Mouse (Mus musculus) layer of hippocampus, postnatal 25 days (tissue): ENCODE results near the gene Il6ra. TPM values are rescaled to one million over a fixed set of nuclear protein-coding genes. Genes with fewer than 3 reads are reported as not detected.

ENCODE experiments used
- DNase-seq, 2 experiments: peaks; one replicate each; pipeline ENCODE4 v3.0.0; 2022; ENCODE audit warnings: mixed read lengths in 2 of 2, low spot score in 1 of 2; ENCODE audit errors: extremely low spot score in 1 of 2
- total RNA-seq, 2 experiments: library from RNA; stranded (reverse); gene quantifications; 2 replicates each; pipeline ENCODE4 v1.2.3; 2021

Il6ra gene
- total RNA-seq, 2 experiments from 2014 or later, result 4.9 to 5.6 TPM

- peak; percentile 25 to 38 for DNase-seq
These were observed 54.1 kb downstream of the Il6ra start for GRCm38 (mm10) chr3:89858888-89859287.

GRCm38 (mm10) chr3:89858123-89858522, 54.9 kb downstream of the Il6ra start:
- DNase-seq, result no peak

GRCm38 (mm10) chr3:89857353-89857752, 55.6 kb downstream of the Il6ra start:
- DNase-seq, result no peak

DNA sequence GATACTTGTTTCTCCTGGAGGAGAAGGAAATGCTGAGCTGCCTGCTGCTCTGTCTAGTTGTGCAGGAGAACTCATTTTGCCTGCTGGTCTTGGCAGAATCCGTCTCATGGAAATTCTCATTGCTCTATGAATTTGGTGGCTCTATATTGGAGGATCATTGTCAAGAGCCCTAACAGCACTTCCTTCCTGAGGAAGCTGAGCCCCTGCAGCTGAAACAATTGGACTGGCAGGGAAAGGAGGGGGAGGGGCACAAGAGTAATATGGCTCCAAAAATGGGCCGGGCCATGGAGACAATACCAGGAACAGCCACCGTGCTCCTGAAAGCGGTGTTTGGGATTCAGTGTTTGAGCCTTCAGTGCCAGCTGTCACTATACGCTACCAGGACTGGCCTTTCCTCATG, 59.2 kb downstream of the Il6ra start:
- no peak for DNase-seq

- no peak for DNase-seq
These were observed 64.9 kb downstream of the Il6ra start for GRCm38 (mm10) chr3:89848083-89848482.

DNA sequence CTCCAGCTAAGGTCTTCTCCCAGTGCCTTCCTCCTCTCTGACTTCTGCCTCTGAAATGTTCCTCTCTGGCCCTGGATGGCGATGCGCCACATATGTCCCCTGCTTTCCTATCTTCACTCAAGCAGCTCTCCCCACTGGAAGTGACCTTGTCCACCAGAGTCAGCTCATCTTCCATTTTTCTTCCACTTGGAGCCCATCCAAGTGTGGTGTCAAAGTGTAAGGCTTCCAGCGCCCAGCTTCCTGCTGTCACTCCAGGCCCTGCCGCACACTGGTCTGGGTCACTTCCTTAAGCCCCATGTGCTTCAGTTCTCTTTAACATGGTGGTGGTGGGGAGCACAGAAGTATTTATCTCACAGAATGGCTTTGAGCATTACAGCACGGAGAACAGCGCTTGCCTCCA, 65.4 kb downstream of the Il6ra start:
- DNase-seq, result no peak

DNA sequence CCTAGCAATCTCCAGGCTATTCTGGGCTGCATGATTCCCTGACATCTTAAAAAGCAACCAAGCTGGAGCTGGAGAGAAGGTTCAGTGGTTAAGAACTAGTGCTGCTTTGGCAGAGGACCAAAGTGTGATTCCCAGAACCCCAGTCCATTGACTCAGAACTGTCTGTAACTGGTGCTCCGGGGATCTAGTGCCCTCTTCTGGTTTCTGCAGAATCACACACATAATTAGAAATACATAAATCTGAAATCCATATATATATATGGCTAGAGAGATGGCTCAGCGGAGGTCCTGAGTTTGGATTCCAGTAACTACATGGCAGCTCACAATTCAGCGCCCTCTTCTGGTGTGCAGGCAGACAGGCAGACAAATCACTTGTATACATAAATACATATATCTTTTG, 65.9 kb downstream of the Il6ra start:
- no peak for DNase-seq

DNA sequence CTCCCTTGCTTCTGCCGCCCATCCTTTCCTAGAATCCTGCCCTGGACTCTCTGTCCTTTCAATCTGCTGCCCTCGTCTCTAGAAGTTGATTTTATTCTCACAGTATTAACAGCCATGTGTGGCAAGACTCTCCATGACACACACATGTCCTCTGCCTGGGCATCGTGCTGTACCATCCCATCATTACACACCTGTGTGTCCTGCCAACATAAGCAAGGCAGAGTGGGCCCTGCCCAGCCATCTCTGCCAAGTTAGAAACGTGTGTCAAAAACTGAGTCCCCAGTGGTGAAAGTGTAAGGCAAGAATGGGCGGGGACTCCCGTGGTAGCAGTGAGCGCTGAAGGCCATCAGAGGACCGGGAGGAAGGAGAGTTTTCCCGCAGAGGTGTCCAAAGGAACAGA, 67.2 kb downstream of the Il6ra start:
- DNase-seq, result no peak

GRCm38 (mm10) chr3:89843148-89843547, 69.8 kb downstream of the Il6ra start:
- no peak for DNase-seq

- DNase-seq, result no peak
These were observed 70.7 kb downstream of the Il6ra start for GRCm38 (mm10) chr3:89842258-89842657.

- no peak for DNase-seq
These were observed 77.6 kb downstream of the Il6ra start for GRCm38 (mm10) chr3:89835362-89835761.

DNA sequence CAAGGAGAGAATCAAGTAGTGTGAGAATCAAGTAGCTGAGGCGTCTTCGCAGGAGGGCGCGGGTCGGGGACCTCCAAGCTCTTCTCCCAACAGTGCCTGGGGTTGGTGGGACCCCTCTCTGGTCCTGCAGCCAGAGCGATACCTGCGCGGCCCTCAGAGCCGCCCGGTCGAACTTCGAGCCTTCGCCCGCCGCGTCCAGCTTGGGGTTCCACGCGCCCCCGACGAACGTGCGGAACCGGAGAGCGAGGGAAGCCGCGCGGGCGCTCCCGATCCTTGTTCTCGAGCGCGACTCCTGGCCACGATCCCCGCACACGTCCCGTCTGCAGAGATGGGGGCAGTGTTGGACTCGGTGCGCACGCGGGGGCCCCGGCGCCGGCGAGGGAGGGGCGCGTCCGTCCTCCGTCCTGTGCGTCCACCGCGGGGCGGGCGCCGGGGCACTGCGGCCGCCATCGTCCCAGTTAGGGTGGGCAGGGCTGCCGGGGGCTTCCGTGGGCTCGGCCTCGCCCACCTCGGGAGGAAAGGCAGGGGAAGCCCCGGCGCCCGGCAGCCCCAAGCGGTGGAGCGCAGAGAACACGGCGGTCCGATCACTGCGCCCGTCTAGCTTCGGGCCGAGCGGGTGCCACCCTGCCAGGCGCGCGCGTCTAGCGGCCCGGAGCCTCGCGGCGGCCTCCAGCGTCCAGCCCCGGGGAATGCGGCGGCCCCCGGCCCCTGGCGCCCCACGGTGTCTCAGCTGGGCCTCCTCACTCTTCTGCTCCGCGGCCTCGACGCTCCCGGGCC, 82.0 kb downstream of the Il6ra start, which contains the start of gene She:
Gene She, plus strand, starts transcription at position 556 of the 777 bp plus-strand sequence.
- DNase-seq, result no peak

- DNase-seq, result no peak
These were observed 86.7 kb downstream of the Il6ra start for GRCm38 (mm10) chr3:89826295-89826694.

- DNase-seq, result no peak
These were observed 89.4 kb downstream of the Il6ra start for GRCm38 (mm10) chr3:89823594-89823993.

DNA sequence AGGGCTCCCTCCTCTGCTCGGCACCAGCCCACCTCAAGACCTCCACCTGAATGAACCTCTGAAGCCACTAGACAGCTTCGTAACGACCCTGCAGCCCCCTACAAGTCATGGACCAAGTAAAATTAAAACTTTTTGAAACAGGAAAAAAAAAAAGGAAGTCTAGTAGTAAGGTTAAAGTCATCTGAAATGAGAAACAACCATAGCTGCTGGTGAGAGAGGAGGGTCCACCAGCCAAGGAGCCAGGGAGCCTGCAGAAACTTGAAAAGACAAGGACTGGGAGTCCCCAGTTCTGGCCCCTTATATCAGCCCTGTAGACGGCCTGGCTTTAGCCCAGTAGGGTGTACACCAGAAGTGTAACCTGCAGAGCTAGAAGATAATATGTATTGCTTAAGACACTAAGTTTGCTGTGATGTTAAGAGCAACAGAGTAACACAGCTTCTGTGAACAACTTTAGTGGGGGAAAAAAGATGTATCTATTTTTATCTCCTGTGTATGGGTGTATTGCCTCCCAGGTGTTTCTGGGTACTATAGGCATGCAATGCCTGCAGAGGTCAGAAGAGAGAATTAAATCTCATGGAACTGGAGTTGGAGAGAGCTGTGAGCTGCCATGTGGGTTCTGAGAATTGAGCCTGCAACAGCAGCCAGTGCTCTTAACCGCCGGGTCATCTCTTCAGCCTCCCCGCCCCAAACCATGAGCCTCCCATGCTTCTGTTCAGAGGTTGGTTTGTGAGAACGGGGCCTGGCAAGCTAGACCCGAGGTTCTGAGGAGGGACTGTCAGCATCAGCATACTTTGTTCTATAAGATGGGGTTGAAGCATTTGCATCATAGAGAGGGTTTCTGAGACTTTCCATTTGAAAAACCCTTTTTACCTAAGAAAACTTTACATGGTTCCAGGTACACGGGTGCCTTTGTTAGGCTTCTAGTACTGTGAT, 91.2 kb downstream of the Il6ra start:
- no peak for DNase-seq

GRCm38 (mm10) chr3:89821096-89821513, 91.9 kb downstream of the Il6ra start:
- no peak for DNase-seq

DNA sequence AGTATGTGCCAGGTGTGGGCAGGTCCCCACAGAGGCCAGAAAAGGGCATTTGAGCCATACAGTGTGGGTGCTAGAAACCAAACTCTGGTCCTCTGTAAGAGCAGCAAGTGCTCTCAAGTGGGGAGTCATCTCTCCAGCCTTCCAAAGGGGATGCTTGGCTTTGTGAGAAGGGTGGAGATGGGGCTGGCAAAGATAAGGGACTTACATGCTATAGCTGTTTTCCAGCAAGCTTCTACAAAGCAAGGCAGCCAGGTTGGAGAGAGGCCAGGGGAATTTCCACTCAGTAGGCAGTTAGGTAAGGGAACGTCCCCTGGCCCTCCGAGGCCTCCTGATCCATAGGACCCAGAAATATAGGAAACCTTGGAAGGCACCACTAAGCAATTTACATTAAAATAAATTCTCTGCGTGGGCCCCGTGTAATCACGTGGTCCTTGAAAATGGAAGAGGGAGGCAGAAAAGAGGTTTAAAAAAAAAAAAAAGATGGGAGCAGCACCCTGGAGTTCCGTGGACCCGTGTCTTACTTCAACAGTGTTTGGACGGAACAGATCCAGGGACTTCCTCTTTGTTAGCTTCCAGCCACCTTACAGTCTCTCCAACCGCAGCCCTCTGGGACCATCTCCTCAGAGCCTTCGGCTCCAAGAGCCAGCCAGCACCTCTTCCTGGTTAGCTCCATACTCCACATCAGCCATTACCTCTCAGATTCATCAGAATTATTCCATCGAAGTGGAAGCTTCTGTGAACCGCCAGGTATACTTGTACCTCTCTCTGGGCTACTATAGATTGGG, 92.5 kb downstream of the Il6ra start:
- DNase-seq, result no peak

GRCm38 (mm10) chr3:89819897-89820296, 93.1 kb downstream of the Il6ra start:
- DNase-seq, result no peak

GRCm38 (mm10) chr3:89818605-89819004, 94.4 kb downstream of the Il6ra start:
- DNase-seq, result no peak

- DNase-seq, result peak in 1 of 2 experiments; percentile 53
These were observed 95.9 kb downstream of the Il6ra start for GRCm38 (mm10) chr3:89817056-89817455.
